Mouse (Mus musculus): ENCODE data around the gene Gm498.

The Gm498 gene

DNA sequence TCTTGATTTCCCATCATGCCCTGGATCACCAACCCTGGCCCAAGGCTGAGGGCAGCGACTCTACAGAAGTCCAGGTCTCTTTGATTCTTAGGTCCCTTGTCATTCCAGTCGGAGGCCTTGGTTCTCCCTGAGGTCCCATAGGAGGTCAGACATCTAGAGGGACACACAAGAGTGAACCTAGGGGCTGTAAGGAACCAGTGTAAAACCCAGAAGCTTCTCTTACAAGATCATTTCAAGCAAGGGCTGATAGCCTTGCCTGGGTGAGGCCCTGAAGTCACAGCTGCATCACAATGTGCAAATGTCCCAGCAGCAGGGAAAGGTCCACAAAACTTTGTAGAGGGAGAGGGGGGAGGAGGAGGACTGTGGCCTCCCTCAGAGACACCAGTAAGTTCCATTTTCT, at the start of gene Gm498:
Gene Gm498, plus strand, starts transcription at position 301 of the 400 bp plus-strand sequence.
- DNase-seq: no peak

DNA sequence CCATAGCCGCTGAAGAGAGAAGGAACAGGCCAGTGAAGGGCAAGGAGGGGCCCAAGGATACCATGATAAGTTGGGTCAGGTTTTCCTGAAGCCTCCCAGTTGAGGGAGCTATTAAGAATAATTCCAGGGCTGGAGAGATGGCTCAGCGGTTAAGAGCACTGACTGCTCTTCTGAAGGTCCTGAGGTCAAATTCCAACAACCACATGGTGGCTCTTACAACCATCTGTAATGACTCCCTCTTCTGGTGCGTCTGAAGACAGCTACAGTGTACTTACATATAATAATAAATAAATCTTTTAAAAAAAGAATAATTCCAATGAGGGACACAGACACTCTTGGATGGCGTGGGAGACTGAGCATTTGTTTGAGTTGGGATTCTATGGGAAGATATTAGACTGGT, 47.4 kb upstream of the Gm498 start:
- no peak for DNase-seq

DNA sequence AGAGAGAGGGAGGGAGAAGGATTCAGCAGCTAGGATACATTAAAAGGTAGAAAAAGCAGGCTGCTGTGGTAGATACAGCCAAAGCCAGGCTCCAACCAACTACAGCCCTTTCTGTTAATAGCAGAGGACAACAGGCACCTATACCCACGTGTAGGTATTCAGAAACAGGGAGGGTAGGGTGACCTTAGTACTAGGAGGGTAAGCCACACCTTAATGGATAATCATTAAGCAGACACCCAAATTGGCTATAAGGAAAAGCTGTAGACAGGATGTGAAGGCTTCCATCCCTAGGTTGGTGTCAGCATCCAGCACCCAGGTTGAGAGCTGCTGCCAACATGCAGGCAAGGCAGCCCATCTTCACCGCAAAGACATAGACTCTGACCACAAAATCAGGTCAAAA, 45.4 kb upstream of the Gm498 start:
- no peak for DNase-seq

DNA sequence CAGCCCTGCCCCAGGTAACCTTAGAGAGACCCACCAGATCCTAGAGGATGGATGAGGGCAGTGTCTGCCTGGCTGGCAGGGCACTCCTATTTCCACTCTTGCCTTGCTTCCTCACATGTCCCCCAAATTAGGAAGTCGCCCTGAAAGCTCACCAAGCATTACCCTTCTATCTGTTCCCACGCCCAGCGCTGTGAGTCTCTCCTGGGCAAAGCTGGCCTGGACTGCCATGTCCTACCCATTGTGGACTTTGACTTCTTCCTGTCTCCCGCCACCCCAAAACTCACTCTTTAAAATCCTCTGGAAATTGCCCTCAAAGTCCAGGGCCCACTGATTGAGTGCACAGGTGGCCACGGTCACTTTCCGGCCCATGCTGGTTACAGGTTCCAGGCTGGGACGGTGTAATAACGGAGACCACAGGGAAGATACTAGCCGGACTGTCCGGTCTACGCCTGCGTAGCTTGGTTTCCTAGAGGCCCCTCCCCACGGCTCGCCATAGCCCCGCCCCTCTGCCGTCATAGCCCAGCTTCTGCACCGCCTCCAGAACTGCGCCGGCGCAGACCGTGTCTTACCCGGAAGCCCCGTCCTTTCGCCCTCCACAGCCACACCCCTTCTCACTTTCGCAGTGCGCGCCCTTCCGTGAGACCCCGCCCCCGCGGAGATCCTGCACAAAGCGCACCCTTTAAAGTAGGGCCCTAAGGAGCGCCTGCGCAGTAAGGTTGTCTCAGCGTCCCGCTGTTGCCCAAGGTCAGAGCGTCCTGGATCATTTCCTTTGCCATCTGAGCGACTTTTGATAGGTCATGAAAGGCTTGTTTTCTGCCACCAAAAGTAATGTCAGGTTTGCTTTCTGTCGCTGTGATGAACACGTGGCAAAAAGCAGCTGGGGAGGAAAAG, 44.0 kb upstream of the Gm498 start, which contains the start of the genes Nadsyn1 and Dhcr7:
Gene Nadsyn1, minus strand, starts transcription at position 475 of the 891 bp plus-strand sequence.
Gene Dhcr7, plus strand, starts transcription at position 771 of the 891 bp plus-strand sequence.
- DNase-seq: peak; percentile 99

DNA sequence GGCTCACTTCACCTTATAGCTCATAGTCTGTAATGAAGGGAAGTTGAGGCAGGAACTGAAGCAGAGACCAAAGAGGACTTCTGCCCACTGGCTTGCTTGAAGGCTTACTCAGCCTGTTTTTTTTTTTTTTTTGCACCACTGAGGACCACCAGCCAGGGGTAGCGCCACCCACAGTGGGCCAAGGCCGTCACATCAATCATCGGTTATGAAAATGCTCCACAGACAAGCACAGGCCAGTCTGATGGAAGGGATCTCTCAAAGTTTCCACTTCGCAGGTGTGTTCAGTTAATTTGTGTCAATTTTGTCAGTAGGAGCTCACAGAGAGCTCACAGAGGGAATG, 43.4 kb upstream of the Gm498 start:
- no peak for DNase-seq

DNA sequence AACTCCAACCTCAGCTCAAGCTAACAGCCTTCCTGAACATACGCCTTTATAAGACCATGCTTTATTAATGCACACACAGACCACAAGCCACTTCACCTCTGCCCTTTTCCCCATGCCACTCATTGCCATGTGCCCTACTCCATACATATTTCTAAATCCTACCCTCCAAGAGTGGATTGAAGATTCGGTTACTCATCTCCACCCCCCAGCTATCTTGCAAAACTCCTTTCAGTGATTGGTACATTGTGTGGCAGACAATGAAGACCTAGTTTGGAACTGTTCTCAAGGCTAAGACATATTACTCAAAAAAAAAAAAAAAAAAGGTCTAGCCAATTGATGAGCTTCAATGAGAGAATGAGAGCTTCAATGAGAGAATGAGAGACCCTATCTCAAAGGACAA, 39.7 kb upstream of the Gm498 start:
- no peak for DNase-seq

DNA sequence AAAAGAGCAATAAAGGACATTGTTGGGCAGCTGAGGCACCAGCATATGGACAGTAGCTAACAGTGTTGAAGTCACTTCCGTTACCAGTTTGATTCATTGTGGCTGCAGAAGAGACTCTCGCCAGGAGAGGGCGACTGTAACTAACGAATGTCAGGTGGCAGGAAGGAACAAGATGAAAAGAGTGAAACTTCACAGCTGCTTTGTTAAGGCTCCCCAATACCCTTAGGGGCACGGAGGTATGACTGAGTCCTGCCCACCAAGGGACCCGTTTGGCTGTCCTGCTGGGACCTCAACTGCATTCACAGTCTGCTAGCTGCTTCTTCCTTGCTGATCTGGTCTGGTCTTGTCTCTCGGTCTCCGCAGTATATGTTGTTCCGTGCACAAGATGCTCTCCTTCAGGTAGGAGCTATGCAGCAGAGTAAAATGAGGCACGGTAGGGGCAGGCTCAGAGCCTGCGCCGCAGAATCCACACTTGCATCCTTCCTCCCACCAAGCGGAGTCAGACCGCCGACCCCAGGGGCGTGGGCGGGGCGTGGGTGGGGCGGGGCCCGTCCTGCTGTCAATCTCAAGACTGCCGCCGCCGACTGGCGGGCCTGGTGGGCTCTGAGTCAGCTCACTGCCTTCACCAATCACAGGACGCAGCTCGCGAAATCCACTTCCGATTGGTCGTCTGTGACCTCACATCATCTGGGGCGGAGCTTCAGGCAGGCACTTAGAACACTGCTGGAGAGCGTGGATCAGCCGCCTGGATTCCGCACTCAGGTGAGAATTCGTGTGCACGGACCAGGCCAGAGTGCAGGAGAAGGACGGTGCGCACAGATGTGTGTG, 36.9 kb upstream of the Gm498 start:
- peak; percentile 97 for DNase-seq

DNA sequence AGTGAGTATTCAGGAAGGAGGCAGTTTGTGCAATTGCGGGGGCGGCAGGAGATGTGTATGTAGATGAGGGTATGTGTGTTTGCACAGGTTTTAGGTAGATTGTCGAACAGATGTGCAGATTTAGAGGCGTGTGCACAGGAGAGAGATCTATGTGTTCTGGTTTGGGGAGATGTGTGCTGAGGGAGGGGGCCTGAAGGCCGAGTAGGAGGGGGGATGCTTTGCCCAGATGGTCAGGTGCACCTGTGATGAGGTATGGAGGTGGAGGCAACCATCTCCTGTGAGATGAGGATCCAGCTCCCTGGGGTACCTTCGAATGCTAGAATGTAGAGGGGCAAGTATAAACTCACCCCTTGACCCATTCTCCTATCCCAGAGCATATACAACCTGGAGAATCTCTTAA, 36.2 kb upstream of the Gm498 start:
- DNase-seq: no peak

DNA sequence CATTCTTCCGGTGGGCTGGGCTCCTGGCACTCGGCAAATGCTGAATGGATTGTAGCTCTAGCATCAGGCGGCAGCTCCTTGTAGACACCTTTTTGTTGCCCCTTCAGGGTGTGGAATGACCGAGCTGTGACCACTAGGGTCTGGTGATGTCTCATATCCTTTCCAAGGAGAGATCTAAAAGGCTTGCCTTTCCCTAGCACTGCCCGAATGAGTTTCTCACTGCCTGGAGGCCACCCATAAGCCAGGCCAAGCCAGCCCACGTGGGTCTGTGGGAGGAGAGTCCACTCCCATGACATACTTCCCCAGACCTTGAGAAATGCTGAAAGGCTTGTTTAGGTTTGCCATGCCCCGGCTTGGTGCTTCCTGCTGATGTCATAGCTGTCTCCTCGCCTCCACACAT, 34.4 kb upstream of the Gm498 start:
- DNase-seq: peak; percentile 27

DNA sequence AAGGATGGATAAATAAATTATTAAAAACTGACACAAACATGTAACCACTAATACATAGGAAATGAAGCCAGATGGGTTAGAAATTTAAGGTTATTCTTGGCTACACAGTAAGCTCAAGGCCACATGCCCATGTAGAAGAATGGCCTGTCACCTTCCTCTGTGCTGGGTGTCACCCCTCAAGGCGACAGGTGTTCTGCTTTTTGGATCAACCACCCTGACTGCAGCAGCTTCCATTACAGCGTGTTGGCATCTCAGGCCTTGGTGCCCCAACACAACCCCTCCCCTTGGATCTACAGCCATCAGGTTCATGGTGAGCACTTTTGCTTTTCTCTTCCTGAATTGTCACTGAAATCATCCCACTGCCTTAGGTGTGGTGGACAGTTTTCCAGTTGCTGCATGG, 34.0 kb upstream of the Gm498 start:
- DNase-seq: no peak

DNA sequence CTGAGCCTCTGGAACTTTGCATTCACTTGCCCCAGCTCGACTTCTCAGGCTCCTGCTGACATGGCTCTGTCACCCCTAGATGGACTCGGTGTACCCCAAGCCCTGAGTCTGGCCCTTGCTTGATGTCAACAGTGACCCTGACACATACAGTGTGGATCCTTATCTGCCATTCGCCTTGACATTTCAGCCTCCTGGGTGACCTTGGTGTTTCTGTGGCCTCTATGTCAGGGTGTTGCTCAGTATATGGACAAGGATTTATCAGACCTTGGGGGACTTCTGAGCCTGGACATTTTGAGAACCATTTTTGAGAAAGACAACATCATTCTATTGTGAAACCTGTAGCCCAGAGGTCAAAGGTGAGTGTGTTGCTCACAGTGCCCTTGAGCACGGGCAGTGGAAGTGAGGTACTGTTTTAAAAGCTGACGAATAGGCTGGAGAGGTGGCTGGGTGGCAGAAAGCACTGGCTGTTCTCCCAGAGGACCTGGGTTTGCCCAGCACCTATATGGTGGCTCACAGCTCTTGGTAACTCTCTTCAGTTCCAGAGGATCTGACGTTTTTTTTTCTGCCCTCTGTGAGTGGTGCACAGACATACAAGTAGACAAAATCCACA, 33.0 kb upstream of the Gm498 start:
- DNase-seq: no peak

DNA sequence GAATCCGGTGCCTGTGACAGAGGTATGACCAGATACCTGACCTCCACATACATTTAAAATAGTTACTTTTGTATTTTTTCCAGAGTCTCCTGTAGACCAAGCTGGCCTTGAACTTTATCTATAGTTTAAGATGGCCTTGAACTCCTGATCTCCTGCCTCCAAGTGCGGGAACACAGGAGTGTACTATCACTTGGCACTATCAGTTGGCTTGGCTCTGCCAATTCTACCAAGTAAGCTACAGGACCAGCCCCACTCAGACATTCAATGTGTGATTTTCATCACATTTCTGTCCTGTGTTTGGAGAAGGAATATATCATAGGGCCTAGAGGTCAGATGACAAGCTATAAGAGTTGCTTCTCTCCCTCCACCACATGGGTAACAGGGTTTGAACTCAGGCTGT, 32.3 kb upstream of the Gm498 start:
- DNase-seq: no peak

DNA sequence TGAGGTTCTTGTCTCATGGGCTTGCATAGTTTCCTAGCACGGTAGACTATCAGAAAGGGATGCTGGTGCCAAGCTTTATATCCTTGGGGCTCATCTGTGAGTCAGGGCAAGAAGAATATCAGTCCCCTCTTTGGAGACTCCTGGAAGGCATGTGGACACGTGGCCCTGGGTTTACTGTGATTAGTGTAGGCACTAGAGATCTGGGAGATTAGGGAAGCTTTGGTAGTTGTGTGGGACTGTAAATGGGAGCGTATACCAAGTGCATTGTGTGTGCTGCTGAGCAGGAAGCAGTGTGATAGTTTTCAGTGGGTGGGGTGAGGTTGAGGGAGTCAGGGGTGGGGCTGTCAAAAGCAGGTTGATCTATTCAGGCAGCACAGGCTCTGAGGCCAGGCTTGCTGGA, 31.7 kb upstream of the Gm498 start:
- no peak for DNase-seq

DNA sequence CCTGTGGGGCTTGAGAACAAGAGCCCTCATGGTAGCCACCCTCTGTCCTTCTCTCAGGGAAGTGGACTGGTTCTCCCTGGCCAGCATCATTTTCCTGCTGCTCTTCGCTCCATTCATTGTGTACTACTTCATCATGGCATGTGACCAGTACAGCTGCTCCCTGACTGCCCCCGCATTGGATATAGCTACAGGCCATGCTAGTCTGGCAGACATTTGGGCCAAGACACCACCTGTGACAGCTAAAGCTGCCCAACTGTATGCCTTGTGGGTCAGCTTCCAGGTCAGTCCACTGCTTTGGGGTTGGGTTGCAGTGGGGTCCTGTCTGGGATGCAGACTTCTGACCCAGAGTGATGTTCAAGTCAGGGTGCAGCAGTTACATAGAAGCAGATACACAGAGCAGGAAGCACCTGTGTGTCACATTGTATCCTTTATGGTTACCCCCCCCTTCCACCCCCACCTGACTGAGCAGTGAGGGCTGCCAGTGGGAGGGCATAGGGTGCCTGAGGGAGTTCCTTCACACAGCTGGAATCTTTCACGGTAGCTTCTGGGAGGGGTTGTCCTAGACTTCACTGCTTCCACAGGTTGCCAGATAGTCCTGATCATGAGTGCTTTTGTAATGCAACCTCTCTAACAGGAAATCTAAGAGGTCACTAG, 28.8 kb upstream of the Gm498 start:
- DNase-seq: no peak

DNA sequence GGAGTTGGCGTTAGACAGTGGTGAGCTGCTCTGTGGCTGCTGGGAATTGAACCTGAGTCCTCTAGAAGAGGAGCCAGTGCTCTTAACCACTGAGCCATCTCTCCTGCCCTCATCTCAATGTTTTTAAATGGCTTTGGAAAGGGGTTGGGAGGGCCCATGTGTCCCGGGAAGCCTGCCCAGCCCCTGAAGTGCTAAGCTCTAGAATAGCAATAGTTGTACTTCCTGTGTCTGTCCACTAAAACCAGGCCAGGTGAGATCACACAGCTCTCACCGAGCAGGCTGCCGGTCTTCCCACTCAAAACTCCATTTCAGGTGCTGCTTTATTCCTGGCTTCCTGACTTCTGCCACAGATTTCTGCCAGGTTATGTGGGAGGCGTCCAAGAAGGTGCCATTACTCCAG, 26.5 kb upstream of the Gm498 start:
- peak; percentile 44 for DNase-seq

DNA sequence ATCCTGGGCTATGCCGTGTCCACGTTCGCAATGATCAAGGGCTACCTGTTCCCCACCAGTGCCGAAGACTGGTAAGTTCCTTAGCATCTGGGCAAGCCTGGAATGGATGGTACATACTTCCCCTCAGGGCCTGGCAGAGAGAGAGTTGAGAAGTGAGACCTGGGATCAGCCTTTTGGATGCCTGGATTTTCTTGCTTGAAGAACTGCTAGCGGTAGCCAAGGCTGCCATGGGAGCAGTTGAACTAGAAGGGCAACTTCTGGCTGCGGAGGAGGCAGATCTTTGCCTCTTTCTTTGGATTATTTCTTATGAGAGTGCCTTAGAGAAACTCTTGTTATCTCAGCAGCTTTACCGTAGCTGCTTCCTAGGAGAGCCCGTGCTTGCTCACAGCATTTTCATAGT, 25.3 kb upstream of the Gm498 start:
- DNase-seq: no peak

DNA sequence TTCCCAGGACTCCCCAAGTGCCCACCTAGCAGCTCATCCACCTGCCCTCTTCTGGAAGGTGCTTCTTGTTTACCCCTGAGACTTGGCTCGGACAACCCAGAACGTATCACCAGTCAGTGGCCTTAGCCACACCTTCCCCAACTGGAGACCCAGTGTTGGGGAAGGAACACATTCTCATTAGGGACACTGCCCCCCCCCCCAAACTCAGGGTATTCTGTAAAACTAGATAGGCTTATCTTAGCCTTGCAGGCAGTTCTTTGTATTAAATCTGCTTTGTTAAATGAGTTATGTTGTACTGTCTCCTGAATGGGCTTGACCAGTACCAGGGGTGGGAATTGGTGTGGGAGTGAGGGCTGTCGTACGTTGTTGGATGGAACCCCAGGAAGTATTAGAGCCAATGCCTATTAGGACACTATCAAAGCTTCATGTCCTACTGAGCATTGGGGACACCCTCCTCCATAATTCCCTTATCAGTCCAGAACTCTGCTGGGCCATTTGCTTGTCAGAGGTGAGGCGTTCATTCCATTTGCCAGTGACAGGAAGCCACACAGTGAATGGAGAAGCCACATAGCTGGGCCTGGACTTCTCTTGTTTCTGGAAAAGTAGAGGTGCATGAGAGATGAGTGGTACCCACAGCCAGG, 18.4 kb upstream of the Gm498 start:
- DNase-seq: no peak

DNA sequence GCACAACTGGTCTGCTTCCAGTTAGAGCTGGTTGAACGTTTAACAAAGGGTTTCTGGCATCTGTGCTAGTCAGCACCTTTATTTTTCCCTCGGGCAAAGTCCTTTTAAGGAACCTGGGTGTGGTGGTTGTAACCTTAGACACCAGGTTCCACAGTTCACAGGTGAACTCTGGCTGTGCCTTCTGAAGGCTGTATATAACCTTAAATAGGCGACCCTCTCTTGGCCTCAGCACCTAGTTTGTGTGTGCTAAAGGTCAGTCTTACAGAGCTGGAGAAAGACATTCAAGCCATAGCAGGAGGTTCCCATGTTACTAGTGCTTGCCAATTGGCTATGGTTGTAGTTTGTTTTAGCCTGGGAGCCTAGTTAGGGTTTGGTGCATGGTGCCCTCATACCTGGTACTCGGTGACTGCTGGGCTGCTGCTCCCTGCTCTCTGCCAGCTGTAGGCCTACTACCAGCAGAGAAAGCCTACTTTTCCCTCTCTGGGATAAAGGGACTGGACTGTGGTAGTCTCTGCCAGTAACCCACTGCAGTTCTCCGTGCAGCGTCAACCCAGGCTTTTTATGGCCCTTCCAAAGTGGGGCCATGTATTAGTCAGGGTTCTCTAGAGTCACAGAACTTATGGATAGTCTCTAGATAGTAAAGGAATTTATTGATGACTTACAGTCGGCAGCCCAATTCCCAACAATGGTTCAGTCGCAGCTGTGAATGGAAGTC, 17.7 kb upstream of the Gm498 start:
- no peak for DNase-seq

DNA sequence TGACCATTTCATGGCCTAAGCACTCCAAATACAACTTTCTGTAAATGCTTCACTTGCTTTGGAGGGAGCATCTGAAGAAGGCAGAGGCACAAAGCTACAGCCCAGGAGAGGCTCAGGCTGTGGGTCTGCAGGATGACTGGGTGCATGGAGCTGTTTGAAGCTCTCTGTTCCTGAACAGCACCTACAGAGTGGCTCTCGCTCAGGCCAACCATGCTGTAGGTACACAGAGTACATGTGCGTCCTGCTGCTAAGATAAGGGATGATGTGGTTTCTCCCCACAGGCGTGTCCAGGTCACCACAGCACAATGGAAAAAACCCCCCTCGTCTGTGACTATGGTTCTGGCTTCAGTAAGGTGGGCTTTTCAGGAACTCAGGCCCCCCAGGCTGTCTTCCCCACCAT, 2.2 kb downstream of the Gm498 start:
- no peak for DNase-seq

DNA sequence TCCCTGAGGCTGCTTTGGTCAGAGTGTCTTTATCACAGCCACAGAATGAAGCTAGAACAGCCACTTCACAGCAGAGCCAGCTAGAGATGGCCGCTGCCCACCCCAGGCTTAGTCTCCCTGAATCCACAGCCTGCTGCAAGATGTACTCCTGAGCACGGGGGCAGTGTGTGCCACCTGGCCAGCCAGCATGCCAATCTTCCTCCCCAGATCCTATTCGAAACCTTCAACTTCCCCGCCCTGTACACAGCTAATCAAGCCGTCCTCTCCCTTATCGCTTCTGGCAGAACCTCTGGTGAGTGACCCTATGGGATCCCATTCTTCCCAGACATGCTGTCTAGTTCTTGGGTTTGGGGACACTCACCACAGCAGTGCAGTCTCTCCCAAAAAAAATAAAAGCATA, 17.1 kb downstream of the Gm498 start:
- DNase-seq: no peak

DNA sequence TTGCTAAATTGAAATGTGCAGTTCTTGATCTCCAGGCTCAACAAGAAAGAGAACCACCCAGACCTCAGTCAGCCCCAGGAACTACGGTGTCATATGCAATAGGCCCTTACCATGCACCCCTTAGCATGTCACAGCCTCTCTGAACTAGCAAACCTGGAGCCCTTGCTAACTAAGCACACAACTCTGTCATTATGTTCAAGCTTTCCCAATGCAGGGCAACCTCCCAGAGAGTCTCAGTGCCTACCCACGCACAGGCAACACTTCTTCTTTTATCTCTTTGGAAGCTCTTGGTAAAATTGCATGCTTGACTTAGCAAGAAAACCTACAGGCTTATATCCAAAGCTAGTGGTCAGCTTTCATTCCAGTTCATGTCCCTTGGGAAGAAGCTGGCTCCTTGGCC, 24.5 kb downstream of the Gm498 start:
- no peak for DNase-seq

DNA sequence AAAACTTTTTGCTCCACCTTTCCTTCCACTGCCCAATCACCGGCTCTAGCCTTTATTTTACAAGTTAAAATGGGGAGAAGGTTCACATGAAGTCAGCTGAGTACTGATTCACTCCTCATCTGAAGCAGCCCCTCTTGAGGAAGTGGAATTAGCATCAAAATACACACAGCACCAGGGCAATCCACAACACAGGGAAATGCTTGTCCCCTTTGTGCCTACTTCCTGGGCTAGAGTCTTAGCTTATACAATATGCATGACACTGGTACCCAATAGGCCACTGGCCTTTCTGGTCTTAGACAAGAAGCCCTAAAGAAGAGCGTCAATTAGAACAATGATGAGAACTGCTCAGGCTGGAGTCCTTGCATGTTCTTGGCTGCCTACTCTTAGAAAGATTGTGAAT, 25.7 kb downstream of the Gm498 start:
- DNase-seq: no peak

Measured in cerebellum, adult 9-11 months (tissue).